Mouse (Mus musculus) retina, adult 2 months (tissue): ENCODE data around the gene Mctp1.
"Not testable (repeated sequence)": the region's sequence is repeated elsewhere in the genome, so short reads cannot be mapped to it uniquely, and the experiment has no call there.

Experiments
- DNase-seq: peaks from one replicate; pipeline ENCODE4 v3.0.0-alpha.2; 2012; ENCODE audit warnings: low read depth, low spot score

The Mctp1 gene

GRCm38 (mm10) chr13:76383972-76384663, at the start of gene Mctp1:
Mctp1 (plus strand) TSS chr13:76384535.
- no peak for DNase-seq

DNA sequence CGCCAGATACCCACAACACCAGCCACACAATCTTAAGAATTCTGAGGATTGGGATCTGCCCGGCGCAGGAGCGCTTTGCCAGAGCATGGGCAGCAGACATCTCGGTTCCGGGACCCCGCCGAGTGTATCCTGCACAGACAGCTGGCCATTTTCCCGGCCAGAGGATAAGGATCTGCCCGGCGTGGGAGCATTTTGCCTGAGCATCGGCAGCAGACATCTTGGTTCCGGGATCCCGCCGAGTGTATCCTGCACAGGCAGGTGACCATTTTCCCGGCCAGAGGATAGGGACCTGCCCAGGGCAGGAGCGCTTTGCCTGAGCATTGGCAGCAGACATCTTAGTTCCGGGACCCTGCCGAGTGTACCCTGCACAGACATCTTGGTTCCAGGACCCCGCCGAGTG, 38.4 kb upstream of the Mctp1 start:
- not testable (repeated sequence) for DNase-seq

DNA sequence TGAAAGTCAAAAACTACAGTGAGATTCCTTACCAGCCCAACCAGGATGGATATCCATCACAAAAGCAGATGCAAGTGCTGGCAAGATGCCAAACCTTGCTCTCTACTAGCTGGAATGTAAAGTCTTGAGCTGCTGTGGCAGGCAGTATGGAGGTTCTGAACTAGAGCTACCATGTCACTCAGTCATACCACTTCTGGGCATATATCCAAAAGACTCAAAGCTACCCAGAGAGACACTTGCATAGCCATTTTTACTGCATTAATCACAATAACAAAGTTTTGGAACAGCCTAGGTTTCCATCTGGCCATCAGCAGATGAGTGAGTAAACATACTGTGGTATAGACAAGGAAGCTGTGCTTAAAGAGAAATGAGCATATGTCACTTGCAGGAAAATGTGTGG, 25.6 kb upstream of the Mctp1 start:
- no peak for DNase-seq

- DNase-seq = no peak
Observed at GRCm38 (mm10) chr13:76384664-76385435, 515 bp downstream of the Mctp1 start.

- no peak for DNase-seq
Observed at GRCm38 (mm10) chr13:76388615-76389014, 4.3 kb downstream of the Mctp1 start.

DNA sequence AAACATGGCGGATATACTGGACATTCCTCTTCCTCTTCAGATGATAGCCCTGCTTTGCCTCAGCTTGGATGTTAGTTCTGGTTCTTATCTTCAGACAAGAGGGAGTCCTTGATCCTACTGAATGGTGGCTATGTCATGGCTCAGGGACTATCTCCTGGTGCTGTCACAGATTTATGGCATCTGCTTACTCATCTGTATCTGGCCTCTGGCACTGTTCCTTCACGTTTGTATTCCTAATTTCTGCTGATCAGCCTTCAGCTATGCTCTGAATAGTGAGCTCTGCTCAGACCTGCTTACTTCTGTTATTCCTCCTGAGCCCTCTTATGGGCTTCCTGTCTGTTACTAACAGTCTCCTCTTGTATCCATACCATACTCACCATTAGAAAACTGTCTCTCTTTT, 7.6 kb downstream of the Mctp1 start:
- no peak for DNase-seq

GRCm38 (mm10) chr13:76393106-76393505, 8.8 kb downstream of the Mctp1 start:
- DNase-seq = no peak

DNA sequence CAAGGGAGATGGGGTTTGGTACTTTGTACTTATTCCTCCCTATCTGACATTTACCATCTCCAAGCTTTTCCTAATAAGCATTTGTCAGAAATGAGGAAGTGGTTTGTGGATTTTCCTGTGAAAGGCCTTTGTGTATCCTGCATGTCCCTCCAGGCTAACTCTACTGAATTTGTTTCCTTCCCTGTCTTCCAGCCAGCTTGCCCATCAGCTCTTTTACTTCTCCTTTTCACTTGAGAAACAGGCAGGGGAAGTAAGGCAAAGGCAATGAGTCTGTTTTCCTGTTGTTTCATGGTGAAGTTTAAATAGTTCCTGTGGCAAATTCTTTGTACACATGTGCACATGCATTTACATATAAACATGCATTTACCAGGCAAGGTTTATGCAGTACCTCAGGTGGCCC, 11.6 kb downstream of the Mctp1 start:
- DNase-seq = no peak

DNA sequence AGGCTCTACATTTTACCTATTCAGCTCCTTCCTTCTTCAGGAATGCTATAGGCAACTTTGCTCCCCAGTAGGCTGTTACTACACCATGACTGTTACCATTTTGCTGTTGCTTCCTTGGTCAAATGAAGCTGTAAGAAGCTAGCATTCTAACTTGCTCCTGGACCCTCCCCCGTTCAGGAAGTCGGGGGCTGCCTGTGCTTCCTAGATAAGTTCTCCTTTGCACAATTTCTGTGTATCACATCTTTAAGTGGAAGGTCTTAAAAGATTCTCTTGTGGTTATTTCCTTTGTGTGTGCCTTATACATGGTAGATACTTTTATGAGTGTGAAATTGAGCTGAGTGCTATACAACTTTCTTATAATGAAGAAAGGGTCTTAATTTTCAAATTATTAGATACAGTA, 25.0 kb downstream of the Mctp1 start:
- DNase-seq = no peak

DNA sequence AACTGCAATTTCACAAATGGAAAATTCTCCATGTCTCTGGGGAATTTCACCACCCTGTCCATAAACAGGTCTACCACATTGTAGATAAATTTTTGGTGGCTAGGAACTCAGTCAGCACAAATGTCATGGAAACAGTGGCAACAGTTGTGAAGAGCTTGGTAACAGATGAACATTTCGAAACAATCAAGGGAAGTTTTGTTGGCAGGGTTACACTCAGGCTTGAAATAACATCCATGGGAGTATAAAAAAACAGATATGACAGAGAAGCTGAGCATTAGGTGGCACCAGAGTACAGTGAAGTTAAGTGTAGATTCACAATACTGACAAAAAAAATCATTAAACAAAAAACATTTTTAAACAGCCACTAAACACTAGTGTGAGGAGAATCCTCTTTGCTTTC, 26.3 kb downstream of the Mctp1 start:
- no peak for DNase-seq

- no peak for DNase-seq
Observed at GRCm38 (mm10) chr13:76415346-76415745, 31.0 kb downstream of the Mctp1 start.

- DNase-seq = no peak
Observed at GRCm38 (mm10) chr13:76420111-76420510, 35.8 kb downstream of the Mctp1 start.

DNA sequence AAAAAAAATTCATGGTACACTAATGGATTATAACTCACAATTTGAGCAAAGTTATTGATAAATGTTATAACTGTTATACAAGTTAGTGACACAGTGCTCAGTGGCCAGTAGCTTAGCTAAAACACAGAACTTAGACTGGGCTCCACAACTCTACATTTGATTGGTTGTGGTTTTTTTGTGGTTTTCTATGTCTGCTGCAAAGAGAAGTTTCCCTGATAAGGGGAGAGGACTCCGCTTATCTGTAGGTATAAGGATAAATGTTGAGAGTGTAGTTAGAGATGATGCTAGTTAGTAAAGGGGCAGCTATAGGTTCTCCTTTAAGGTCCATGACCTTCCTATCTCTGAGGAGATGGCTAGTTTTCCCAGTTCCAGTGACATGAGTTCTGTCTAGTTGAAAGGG, 36.7 kb downstream of the Mctp1 start:
- DNase-seq = no peak

DNA sequence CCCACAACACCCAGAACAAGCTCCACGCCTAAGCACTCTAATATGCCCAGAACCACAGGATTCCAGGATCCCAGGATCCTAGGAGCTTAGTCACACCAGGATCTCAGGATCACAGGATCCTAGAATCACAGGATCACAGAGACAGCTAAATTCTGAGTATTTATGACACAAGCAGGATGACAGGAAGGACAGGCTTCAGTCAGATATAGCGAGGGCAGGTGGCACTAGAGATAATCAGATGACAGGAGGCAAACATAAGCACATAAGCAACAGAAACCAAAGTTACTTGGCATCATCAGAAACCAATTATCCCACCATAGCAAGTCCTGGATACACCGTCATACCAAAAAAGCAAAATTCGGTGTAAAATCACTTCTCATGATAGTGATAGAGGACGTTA, 37.8 kb downstream of the Mctp1 start:
- no peak for DNase-seq

- DNase-seq = no peak
Observed at GRCm38 (mm10) chr13:76429456-76429855, 45.1 kb downstream of the Mctp1 start.

- no peak for DNase-seq
Observed at GRCm38 (mm10) chr13:76429927-76430326, 45.6 kb downstream of the Mctp1 start.

DNA sequence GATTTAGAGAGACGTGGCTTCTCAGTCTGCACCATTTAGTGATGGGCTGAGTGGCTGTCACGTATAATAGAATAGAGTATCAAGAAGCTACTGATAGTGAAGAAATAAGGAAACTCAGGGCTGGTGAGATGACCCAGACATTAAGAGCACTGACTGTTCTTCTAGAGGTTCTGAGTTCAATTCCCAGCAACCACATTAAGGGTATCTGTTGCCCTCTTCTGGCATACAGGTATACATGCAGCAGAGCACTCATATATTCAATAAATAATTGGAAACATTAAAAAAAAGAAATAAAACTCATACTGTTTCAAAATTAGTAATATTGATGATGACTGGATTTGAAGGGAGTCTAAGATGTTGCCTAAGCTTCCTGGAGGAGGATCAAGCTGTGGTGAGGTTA, 47.6 kb downstream of the Mctp1 start:
- DNase-seq = no peak

DNA sequence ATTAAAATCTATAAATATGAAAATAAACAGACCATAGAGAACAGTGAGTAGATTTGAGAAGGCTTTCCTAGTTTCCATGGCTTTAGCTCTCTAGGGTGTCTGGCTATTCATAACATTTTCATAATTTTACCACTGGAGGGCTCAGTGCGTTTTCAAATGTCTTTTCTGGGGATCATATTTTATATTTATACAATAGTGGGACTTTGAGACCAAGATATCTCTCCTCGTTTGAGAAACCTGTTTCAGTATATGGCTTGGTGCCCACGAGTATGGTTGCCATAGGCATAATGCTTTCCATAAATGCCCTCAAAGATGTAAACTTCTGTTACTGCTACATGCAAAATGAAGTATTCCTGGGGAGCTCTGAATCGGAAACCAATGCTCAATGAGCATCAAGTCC, 49.1 kb downstream of the Mctp1 start:
- DNase-seq = no peak

- no peak for DNase-seq
Observed at GRCm38 (mm10) chr13:76436426-76436825, 52.1 kb downstream of the Mctp1 start.

GRCm38 (mm10) chr13:76438765-76439164, 54.4 kb downstream of the Mctp1 start:
- no peak for DNase-seq

- DNase-seq = no peak
Observed at GRCm38 (mm10) chr13:76446059-76446458, 61.7 kb downstream of the Mctp1 start.

DNA sequence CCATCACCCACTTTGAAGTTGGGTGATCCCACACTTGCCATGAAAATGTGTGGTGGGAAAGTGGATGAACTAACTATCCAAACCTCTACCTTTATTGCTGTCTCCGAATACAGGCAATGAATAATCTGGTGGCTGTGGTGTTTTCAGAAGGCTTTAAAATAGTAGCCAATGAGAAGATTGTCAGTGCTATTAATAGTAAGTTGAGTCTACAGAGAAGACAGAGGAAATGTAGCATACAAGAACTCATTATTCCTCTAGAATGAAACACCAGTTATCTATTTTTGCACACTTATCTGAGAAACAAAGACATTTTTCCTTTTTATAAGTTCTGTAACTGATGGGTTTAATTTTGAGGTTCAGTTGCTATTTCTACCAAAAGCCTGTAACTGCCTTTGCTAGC, 63.2 kb downstream of the Mctp1 start:
- no peak for DNase-seq

- not testable (repeated sequence) for DNase-seq
Observed at GRCm38 (mm10) chr13:76451526-76451925, 67.2 kb downstream of the Mctp1 start.
